Mouse (Mus musculus): ENCODE measurements around the gene Itprid2. TPM values are rescaled to one million over a fixed set of nuclear protein-coding genes. Genes with fewer than 3 reads are reported as not detected.

Gene Itprid2
- total and polyA plus RNA-seq, 3 experiments, result 9.0 to 21.5 TPM; not detected in 1

DNA sequence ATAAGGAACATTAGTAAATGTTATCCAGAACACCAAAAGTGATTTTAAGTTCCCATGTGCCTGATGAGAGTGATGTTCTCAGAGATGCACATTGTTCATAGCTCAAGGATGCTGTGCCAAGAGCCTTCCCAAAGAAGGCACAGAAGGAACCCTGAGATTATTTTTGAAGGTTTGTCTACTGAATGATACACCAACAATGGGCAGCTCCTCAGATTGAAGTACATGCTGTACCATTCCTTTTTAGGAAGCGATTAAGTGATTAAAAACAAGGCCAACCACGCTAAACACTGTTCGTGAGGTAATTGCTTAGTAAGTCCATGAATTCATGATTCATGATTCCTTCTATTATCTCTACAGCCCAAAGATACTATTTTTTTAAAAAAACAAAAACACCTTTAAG, 40.1 kb downstream of the Itprid2 start:
- DNase-seq (ENCODE audit: low read depth, low spot score), result no peak
- no peak overlapping the region for H3K9ac ChIP-seq (ENCODE audit: control insufficient read depth, low read depth, low read length, poor library complexity, severe bottlenecking)
- no peaks in the 10 kb centered on the region for H3K79me2 ChIP-seq (ENCODE audit: control insufficient read depth, insufficient read depth, low read length, poor library complexity)

DNA sequence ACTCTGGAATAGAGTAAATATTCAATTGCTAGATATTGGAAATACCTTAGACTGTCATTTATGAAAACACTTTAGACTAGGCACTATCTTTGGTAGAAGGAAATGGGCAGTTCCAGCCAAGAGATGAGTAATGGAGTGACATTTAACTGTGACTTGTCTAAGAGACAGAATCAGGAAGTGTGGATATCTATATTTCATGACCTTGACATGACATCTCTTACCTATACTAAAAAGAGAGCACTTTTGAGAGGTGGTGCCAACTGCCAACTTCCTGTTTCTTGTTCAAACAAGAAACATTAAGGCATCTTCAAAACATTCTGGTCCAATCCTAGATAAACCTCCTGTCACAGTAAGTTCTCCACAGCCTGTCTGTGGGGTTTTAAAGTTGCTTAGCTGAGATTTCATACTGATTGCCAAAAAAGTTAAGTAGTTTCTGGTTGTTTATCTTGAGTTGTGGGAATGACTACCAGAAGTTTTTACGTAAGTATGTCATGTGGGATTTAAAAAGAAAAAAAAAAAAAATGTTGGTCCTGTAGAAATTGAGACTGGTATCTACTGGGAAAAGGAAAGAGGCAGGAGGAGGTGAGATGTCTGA, 42.6 kb downstream of the Itprid2 start:
- DNase-seq (ENCODE audit: low read depth, low spot score), result peak; percentile 87
- Histone ChIP-seq H3K4me1 (ENCODE audit: control insufficient read depth in 1 of 2, insufficient read depth in 2 of 2, low read length in 2 of 2) (peaks cover 5 to 6% of the 10 kb centered on the region in 2 experiments), H3K79me2 (ENCODE audit: control insufficient read depth, insufficient read depth, low read length, poor library complexity) (no peaks in the 10 kb centered on the region), H3K9me3 (replicated peaks; ENCODE audit: insufficient read depth, low read length) (no peaks in the 10 kb centered on the region), H3K27me3 (ENCODE audit: control insufficient read depth in 1 of 2, insufficient read depth in 2 of 2, low read length in 2 of 2) (no peaks in the 10 kb centered on the region), H3K9ac (ENCODE audit: control insufficient read depth, low read depth, low read length, poor library complexity, severe bottlenecking) (no peak overlapping the region), H3K27ac (ENCODE audit: control insufficient read depth, low read depth, low read length) (0 out of 2 replicates have a peak overlapping the region, but pooled peaks have one; percentile 38), H3K36me3 (ENCODE audit: control insufficient read depth in 1 of 2, insufficient read depth in 2 of 2, low read length in 2 of 2) (peaks cover 4 to 13% of the 10 kb centered on the region in 2 experiments), H3K4me3 (ENCODE audit: control insufficient read depth in 1 of 2, insufficient read depth in 1 of 2, low read depth in 2 of 2, low read length in 2 of 2) (no peak overlapping the region)
- no peak for TF ChIP-seq POLR2AphosphoS2 (IDR thresholded peaks at IDR 0.05; ENCODE audit: low read length)
- no peak for TF ChIP-seq USF1 (IDR thresholded peaks at IDR 0.05; ENCODE audit: low read depth, low read length)
- no peak for TF ChIP-seq E2F4 (IDR thresholded peaks at IDR 0.05; ENCODE audit: borderline replicate concordance, low read depth, low read length)
- TF ChIP-seq MAZ (IDR thresholded peaks at IDR 0.05; ENCODE audit: low read depth, low read length), result no peak
- TF ChIP-seq NRF1 (IDR thresholded peaks at IDR 0.05; ENCODE audit: insufficient read depth, low read depth, low read length, poor library complexity, severe bottlenecking), result no peak
- no peak for TF ChIP-seq MEF2A (IDR thresholded peaks at IDR 0.05; ENCODE audit: extremely low read depth, insufficient replicate concordance, low read depth, low read length, poor library complexity, severe bottlenecking)
- TF ChIP-seq BHLHE40 (IDR thresholded peaks at IDR 0.05; ENCODE audit: borderline replicate concordance, low read depth, low read length), result no peak
- peak; percentile 50; the same call in 1 of the 2 replicates for TF ChIP-seq SIN3A (IDR thresholded peaks at IDR 0.05; ENCODE audit: low read length)
- no peak for TF ChIP-seq USF2 (IDR thresholded peaks at IDR 0.05; ENCODE audit: borderline replicate concordance in 1 of 2, insufficient read depth in 1 of 2, low read depth in 1 of 2, low read length in 2 of 2)
- no peak for TF ChIP-seq CHD2 (IDR thresholded peaks at IDR 0.05; ENCODE audit: low read length)
- TF ChIP-seq NELFE (IDR thresholded peaks at IDR 0.05; ENCODE audit: low read depth, low read length), result no peak
- TF ChIP-seq CHD1 (IDR thresholded peaks at IDR 0.05; ENCODE audit: low read depth, low read length), result no peak
- peak; percentile 74 for TF ChIP-seq ELF1 (IDR thresholded peaks at IDR 0.05; ENCODE audit: low read depth, low read length)
- TF ChIP-seq POLR2AphosphoS5 (IDR thresholded peaks at IDR 0.05; ENCODE audit: borderline replicate concordance, low read depth, low read length), result no peak
- no peak for TF ChIP-seq TAL1 (IDR thresholded peaks at IDR 0.05; ENCODE audit: low read length)
- peak; percentile 86 for TF ChIP-seq MYB (IDR thresholded peaks at IDR 0.05; ENCODE audit: low read depth, low read length)
- TF ChIP-seq MYC (IDR thresholded peaks at IDR 0.05; ENCODE audit: low read depth, low read length), result peak; percentile 51; the same call in 1 of the 2 replicates
- no peak for TF ChIP-seq ZKSCAN1 (IDR thresholded peaks at IDR 0.05; ENCODE audit: low read depth, low read length)
- TF ChIP-seq TBP (IDR thresholded peaks at IDR 0.05; ENCODE audit: low read depth, low read length), result no peak
- TF ChIP-seq ETS1 (IDR thresholded peaks at IDR 0.05; ENCODE audit: low read depth, low read length), result peak; percentile 65
- TF ChIP-seq POLR2A (IDR thresholded peaks at IDR 0.05; ENCODE audit: control insufficient read depth in 1 of 2, insufficient read depth in 1 of 2, low read depth in 1 of 2, low read length in 2 of 2, poor library complexity in 1 of 2), result no peak
- TF ChIP-seq RAD21 (IDR thresholded peaks at IDR 0.05; ENCODE audit: low read depth, low read length), result no peak
- TF ChIP-seq SMC3 (IDR thresholded peaks at IDR 0.05; ENCODE audit: low read depth, low read length), result no peak
- TF ChIP-seq EP300 (IDR thresholded peaks at IDR 0.05; ENCODE audit: low read depth in 1 of 2, low read length in 2 of 2), result peak; percentile 83 to 88
- peak; percentile 88 for TF ChIP-seq RCOR1 (IDR thresholded peaks at IDR 0.05; ENCODE audit: low read depth, low read length)
- TF ChIP-seq TCF12 (IDR thresholded peaks at IDR 0.05; ENCODE audit: low read depth, low read length), result peak; percentile 48; the same call in 1 of the 2 replicates
- TF ChIP-seq MAX (IDR thresholded peaks at IDR 0.05; ENCODE audit: low read length), result peak; percentile 15; the same call in 1 of the 2 replicates
- peak; percentile 67 for TF ChIP-seq ZNF384 (IDR thresholded peaks at IDR 0.05; ENCODE audit: low read depth, low read length)
- no peak for TF ChIP-seq ZMIZ1 (IDR thresholded peaks at IDR 0.05; ENCODE audit: low read depth, low read length)
- TF ChIP-seq JUND (IDR thresholded peaks at IDR 0.05; ENCODE audit: low read depth, low read length), result no peak
- TF ChIP-seq GABPA (IDR thresholded peaks at IDR 0.05; ENCODE audit: low read depth, low read length), result no peak

More for the DNA sequence above, 40.1 kb downstream of the Itprid2 start:
- H3K4me1 ChIP-seq (ENCODE audit: control insufficient read depth in 1 of 2, insufficient read depth in 2 of 2, low read length in 2 of 2), result peaks cover 5 to 6% of the 10 kb centered on the region in 2 experiments
- peaks cover 13 to 16% of the 10 kb centered on the region in 2 experiments for H3K36me3 ChIP-seq (ENCODE audit: control insufficient read depth in 1 of 2, insufficient read depth in 2 of 2, low read length in 2 of 2)
- no peak for TF ChIP-seq USF1 (IDR thresholded peaks at IDR 0.05; ENCODE audit: low read depth, low read length)
- no peak overlapping the region for H3K4me3 ChIP-seq (ENCODE audit: control insufficient read depth in 1 of 2, insufficient read depth in 1 of 2, low read depth in 2 of 2, low read length in 2 of 2)
- no peak overlapping the region for H3K27ac ChIP-seq (ENCODE audit: control insufficient read depth, low read depth, low read length)
- no peaks in the 10 kb centered on the region for H3K9me3 ChIP-seq (replicated peaks; ENCODE audit: insufficient read depth, low read length)
- no peaks in the 10 kb centered on the region for H3K27me3 ChIP-seq (ENCODE audit: control insufficient read depth in 1 of 2, insufficient read depth in 2 of 2, low read length in 2 of 2)
